Mouse (Mus musculus) limb, embryonic 13.5 days (tissue): ENCODE data around the gene 4931408C20Rik. TPM values are rescaled to one million over a fixed set of nuclear protein-coding genes. Genes with fewer than 3 reads are reported as not detected.

Experiments
- ATAC-seq: fragments of 200-750 bp; cut with Nextera tagmentation; 2 replicates; pipeline ENCODE4 v1.8.0; 2017; ENCODE audit warnings: low read depth, moderate number of reproducible peaks, moderate TSS enrichment; ENCODE audit not compliant: low FRiP score
- H3K27ac ChIP-seq: fragments of 300-500 bp; sonication (generic); 2 replicates; pipeline ENCODE4 v1.5.1; 2015; ENCODE audit warnings: inconsistent platforms, mild to moderate bottlenecking, moderate library complexity
- H3K27me3 ChIP-seq: fragments of 300-500 bp; sonication (generic); 2 replicates; pipeline ENCODE4 v1.6.1; 2015; ENCODE audit warnings: mild to moderate bottlenecking, inconsistent platforms
- H3K36me3 ChIP-seq: fragments of 300-500 bp; sonication (generic); 2 replicates; pipeline ENCODE4 v1.6.1; 2015; ENCODE audit warnings: inconsistent platforms, mild to moderate bottlenecking, moderate library complexity
- H3K4me1 ChIP-seq: fragments of 300-500 bp; sonication (generic); 2 replicates; pipeline ENCODE4 v1.6.1; 2015; ENCODE audit warnings: inconsistent platforms
- H3K4me2 ChIP-seq: fragments of 300-500 bp; sonication (generic); replicated peaks from 2 replicates; pipeline ENCODE4 v1.6.1; 2015; ENCODE audit warnings: inconsistent platforms, mild to moderate bottlenecking, moderate library complexity
- H3K4me3 ChIP-seq: fragments of 300-500 bp; sonication (generic); 2 replicates; pipeline ENCODE4 v1.5.1; 2015; ENCODE audit warnings: moderate library complexity, mild to moderate bottlenecking, inconsistent platforms
- H3K9ac ChIP-seq: fragments of 300-500 bp; sonication (generic); 2 replicates; pipeline ENCODE4 v1.6.1; 2015; ENCODE audit warnings: mild to moderate bottlenecking, inconsistent platforms
- H3K9me3 ChIP-seq: fragments of 300-500 bp; sonication (generic); 2 replicates; pipeline ENCODE4 v1.6.1; 2016; ENCODE audit warnings: inconsistent platforms
- WGBS: fragments of 180-500 bp; shearing (Covaris S2); methylation state at CpG from one replicate; pipeline ENCODE4 v1.1.7; 2015; 5-methylcytosine and 5-hydroxymethylcytosine counted together
- polyA plus RNA-seq: library from polyadenylated mRNA; unstranded; fragments of >200 nt; fragmentation: Nextera tagmentation; extraction: Ambion mirVana; gene quantifications from 2 replicates; pipeline ENCODE4 v1.2.1, GENCODE M21; 2015

The 4931408C20Rik gene
- not detected in 2 replicates for polyA plus RNA-seq

GRCm38 (mm10) chr1:26686842-26687760 lies at the start of gene 4931408C20Rik:
Gene 4931408C20Rik, minus strand, starts transcription at chr1:26687460.
- Histone ChIP-seq H3K36me3 (no peaks in the 10 kb centered on the region), H3K4me2 (no peak within 1 kb of the TSS), H3K9me3 (no peaks in the 10 kb centered on the region), H3K27ac (no peak within 1 kb of the TSS), H3K4me3 (no peak within 1 kb of the TSS), H3K9ac (no peak within 1 kb of the TSS), H3K27me3 (no peaks in the 10 kb centered on the region), H3K4me1 (no peaks in the 10 kb centered on the region)
- peak; percentile 84 for ATAC-seq
- WGBS: 36% methylated on average over 1 of the region's 1 CpGs

- H3K4me3 ChIP-seq: no peak overlapping the region
- H3K27me3 ChIP-seq: no peaks in the 10 kb centered on the region
- no peak overlapping the region for H3K27ac ChIP-seq
- no peaks in the 10 kb centered on the region for H3K36me3 ChIP-seq
- H3K9ac ChIP-seq: no peak overlapping the region
- ATAC-seq: peak; percentile 66
- H3K4me1 ChIP-seq: no peaks in the 10 kb centered on the region
- no peaks in the 10 kb centered on the region for H3K9me3 ChIP-seq
- H3K4me2 ChIP-seq: no peak overlapping the region
- 67% methylated on average over 1 of the region's 1 CpGs for WGBS
Observed at GRCm38 (mm10) chr1:26687926-26688325, 666 bp upstream of the 4931408C20Rik start.

GRCm38 (mm10) chr1:26685952-26686693 lies 1.1 kb downstream of the 4931408C20Rik start:
- Histone ChIP-seq H3K4me2 (no peak overlapping the region), H3K36me3 (no peaks in the 10 kb centered on the region), H3K4me1 (no peaks in the 10 kb centered on the region), H3K4me3 (no peak overlapping the region), H3K9me3 (no peaks in the 10 kb centered on the region), H3K27me3 (no peaks in the 10 kb centered on the region), H3K27ac (no peak overlapping the region), H3K9ac (no peak overlapping the region)
- ATAC-seq: peak; percentile 42; the same call in 1 of the 2 replicates

- 55% methylated on average over 3 of the region's 3 CpGs for WGBS
- H3K9ac ChIP-seq: no peak overlapping the region
Observed at GRCm38 (mm10) chr1:26685383-26685782, 1.9 kb downstream of the 4931408C20Rik start.

GRCm38 (mm10) chr1:26649704-26650388 lies 37.4 kb downstream of the 4931408C20Rik start:
- no peak overlapping the region for H3K4me3 ChIP-seq
- H3K4me2 ChIP-seq: no peak overlapping the region
- no peaks in the 10 kb centered on the region for H3K9me3 ChIP-seq
- WGBS: 53% methylated on average over 1 of the region's 1 CpGs
- no peak overlapping the region for H3K9ac ChIP-seq
- no peak for ATAC-seq
- no peak overlapping the region for H3K27ac ChIP-seq
- no peaks in the 10 kb centered on the region for H3K27me3 ChIP-seq
- no peaks in the 10 kb centered on the region for H3K4me1 ChIP-seq
- H3K36me3 ChIP-seq: no peaks in the 10 kb centered on the region

More at GRCm38 (mm10) chr1:26685383-26685782, 1.9 kb downstream of the 4931408C20Rik start:
- no peak overlapping the region for H3K4me2 ChIP-seq
- no peaks in the 10 kb centered on the region for H3K27me3 ChIP-seq
- no peaks in the 10 kb centered on the region for H3K36me3 ChIP-seq
- no peaks in the 10 kb centered on the region for H3K4me1 ChIP-seq
- ATAC-seq: no peak
- no peak overlapping the region for H3K4me3 ChIP-seq
- no peak overlapping the region for H3K27ac ChIP-seq
- H3K9me3 ChIP-seq: no peaks in the 10 kb centered on the region

GRCm38 (mm10) chr1:26636051-26636450 lies 51.2 kb downstream of the 4931408C20Rik start:
- H3K9me3 ChIP-seq: no peaks in the 10 kb centered on the region
- no peak overlapping the region for H3K27ac ChIP-seq
- no peak overlapping the region for H3K4me2 ChIP-seq
- 86% methylated on average over 5 of the region's 5 CpGs for WGBS
- no peaks in the 10 kb centered on the region for H3K27me3 ChIP-seq
- no peak overlapping the region for H3K4me3 ChIP-seq
- H3K36me3 ChIP-seq: no peaks in the 10 kb centered on the region
- H3K4me1 ChIP-seq: no peaks in the 10 kb centered on the region
- no peak overlapping the region for H3K9ac ChIP-seq
- no peak for ATAC-seq
